Mouse (Mus musculus) spleen, postnatal 10 days (tissue): ENCODE data around the gene Ttc1.

Experiments used
- DNase-seq, 2 experiments: peaks; one replicate each; pipeline ENCODE4 v3.0.0; 2021 to 2022; ENCODE audit warnings: low spot score in 2 of 2

The Ttc1 gene

GRCm38 (mm10) chr11:43703552-43703951 is 44.3 kb downstream of the Ttc1 start:
- no peak for DNase-seq

GRCm38 (mm10) chr11:43700291-43700690 is 47.5 kb downstream of the Ttc1 start:
- no peak for DNase-seq

- DNase-seq, result no peak
Observed at GRCm38 (mm10) chr11:43698621-43699020, 49.2 kb downstream of the Ttc1 start.

- no peak for DNase-seq
Observed at GRCm38 (mm10) chr11:43696623-43697022, 51.2 kb downstream of the Ttc1 start.

GRCm38 (mm10) chr11:43688850-43689249 is 59.0 kb downstream of the Ttc1 start:
- no peak for DNase-seq

DNA sequence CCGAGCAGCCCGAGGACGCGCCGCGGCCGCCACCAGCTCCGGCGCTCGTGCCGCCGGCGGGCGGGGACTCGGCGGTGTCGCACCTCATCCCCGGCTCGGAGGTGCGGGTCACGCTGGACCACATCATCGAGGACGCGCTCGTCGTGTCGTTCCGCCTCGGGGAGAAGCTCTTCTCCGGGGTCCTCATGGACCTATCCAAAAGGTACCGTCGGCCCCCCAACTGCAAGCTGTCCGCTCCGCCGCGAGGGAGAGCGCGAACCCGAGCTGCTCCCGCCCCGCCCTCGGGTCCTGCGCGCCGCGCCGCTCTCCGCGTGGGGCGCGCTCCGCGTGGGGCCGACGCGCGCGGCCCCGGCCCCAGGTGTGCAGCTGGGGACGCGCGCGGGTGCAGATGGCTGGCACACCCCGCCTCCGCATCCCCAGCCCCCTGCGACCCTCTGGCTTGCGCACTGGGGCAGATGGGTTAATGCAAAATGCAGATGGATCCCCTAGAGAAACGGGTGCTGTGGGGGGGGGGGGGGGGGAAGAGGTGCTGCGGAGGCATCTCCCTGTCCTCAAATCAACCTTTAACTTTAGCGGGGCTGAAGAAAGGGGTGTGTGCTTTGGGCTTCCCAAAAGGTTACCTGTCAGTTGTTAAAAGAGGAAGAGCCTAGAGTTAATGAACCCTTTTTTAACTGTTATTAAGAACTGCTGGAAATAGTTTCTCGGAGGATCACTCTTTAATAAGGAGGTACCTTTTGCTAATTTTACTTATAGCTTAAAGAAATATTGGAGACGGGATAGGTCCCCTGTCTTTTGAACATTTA is 65.2 kb downstream of the Ttc1 start:
- DNase-seq, result peak; percentile 78 to 83

DNA sequence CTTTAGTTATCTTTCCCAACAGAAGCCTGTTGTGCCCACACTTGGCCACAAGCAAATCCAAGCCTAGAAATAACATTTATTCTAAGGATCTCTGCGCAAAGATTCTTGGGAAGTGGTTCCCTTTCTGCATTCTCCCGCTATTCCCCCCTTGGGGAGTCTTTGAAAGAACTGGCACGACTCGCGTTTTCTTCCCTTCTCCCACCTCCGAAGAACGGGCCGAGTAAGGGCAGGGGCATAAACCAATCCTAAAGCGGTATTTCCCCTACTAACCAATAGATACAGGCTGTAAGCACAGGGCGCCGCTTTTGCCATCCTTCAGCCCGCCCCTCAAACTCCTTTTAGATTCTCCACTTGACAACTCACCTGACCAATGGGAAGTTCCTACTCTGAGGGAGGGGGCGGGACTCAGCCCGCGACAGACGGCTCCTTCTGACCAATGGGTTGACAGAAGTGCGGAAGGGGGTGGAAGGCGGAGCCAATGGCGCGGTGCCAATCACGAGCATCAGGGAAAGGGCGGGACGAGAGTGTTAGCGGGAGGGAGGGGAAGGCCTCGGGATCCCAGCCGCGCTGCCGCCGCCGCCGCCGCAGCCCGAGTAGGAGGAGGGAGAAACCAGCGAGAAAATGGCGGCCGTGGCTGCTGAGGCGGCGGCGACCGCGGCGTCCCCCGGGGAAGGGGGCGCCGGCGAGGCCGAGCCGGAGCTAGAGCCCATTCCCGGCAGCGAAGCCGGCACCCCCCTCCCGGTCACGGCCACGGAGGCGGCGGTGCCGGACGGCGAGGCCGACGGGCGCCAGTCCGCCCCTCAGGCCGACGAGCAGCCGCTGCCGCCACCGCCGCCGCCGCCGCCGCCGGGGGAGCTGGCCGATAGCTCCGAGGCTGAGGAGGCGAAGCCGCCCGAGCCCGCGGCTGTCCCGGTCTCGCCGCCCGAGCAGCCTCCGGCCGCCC is 66.1 kb downstream of the Ttc1 start, which contains the start of gene Pwwp2a:
Gene Pwwp2a (plus strand): TSS at position 527 of the 943 bp plus-strand sequence.
- peak; percentile 94 to 99 for DNase-seq
